Mouse (Mus musculus): ENCODE results near the gene Alox5. TPM values are rescaled to one million over a fixed set of nuclear protein-coding genes. Genes with fewer than 3 reads are reported as not detected.

Alox5 gene
- polyA plus RNA-seq, 2 experiments, result 1.6 to 3.9 TPM

- no peaks in the 10 kb centered on the region for H3K9me3 ChIP-seq (ENCODE audit: control insufficient read depth, low read length)
- H3K36me3 ChIP-seq (ENCODE audit: control insufficient read depth, insufficient read depth, low read length), result no peaks in the 10 kb centered on the region
- TF ChIP-seq POLR2A (IDR thresholded peaks at IDR 0.05; ENCODE audit: borderline replicate concordance, extremely low read depth, insufficient read depth, insufficient read length), result no peak
- H3K27me3 ChIP-seq (ENCODE audit: control insufficient read depth, insufficient read depth, low read length), result no peaks in the 10 kb centered on the region
- H3K4me1 ChIP-seq (ENCODE audit: control insufficient read depth, insufficient read depth, low read length), result no peaks in the 10 kb centered on the region
- H3K4me3 ChIP-seq (replicated peaks; ENCODE audit: low read length), result no peak overlapping the region
- 39% methylated on average over 4 of the region's 4 CpGs for WGBS
- no peak overlapping the region for H3K9ac ChIP-seq (ENCODE audit: low read depth, low read length, severe bottlenecking)
- no peak overlapping the region for H3K4me2 ChIP-seq (replicated peaks; ENCODE audit: low read depth, low read length, severe bottlenecking)
- ATAC-seq (ENCODE audit: low FRiP score, low read depth) (no peak), DNase-seq (ENCODE audit: low spot score) (no peak)
- no peak overlapping the region for H3K27ac ChIP-seq (replicated peaks; ENCODE audit: low read depth, low read length)
These were observed 74.9 kb downstream of the Alox5 start for GRCm38 (mm10) chr6:116386045-116386415.

- Histone ChIP-seq H3K4me3 (replicated peaks; ENCODE audit: low read length) (no peak overlapping the region), H3K9me3 (ENCODE audit: control insufficient read depth, low read length) (no peaks in the 10 kb centered on the region), H3K27me3 (ENCODE audit: control insufficient read depth, insufficient read depth, low read length) (no peaks in the 10 kb centered on the region), H3K4me2 (replicated peaks; ENCODE audit: low read depth, low read length, severe bottlenecking) (no peak overlapping the region), H3K9ac (ENCODE audit: low read depth, low read length, severe bottlenecking) (no peak overlapping the region), H3K36me3 (ENCODE audit: control insufficient read depth, insufficient read depth, low read length) (no peaks in the 10 kb centered on the region), H3K27ac (replicated peaks; ENCODE audit: low read depth, low read length) (no peak overlapping the region), H3K4me1 (ENCODE audit: control insufficient read depth, insufficient read depth, low read length) (no peaks in the 10 kb centered on the region)
- ATAC-seq (ENCODE audit: low FRiP score, low read depth) (no peak), DNase-seq (ENCODE audit: low spot score) (peak; percentile 12)
- no peak for TF ChIP-seq POLR2A (IDR thresholded peaks at IDR 0.05; ENCODE audit: borderline replicate concordance, extremely low read depth, insufficient read depth, insufficient read length)
- 48% methylated on average over 5 of the region's 5 CpGs for WGBS
These were observed 75.6 kb downstream of the Alox5 start for GRCm38 (mm10) chr6:116385194-116386044.

- no peaks in the 10 kb centered on the region for H3K9me3 ChIP-seq (ENCODE audit: control insufficient read depth, low read length)
- no peak for ATAC-seq (ENCODE audit: low FRiP score, low read depth)
- H3K4me2 ChIP-seq (replicated peaks; ENCODE audit: low read depth, low read length, severe bottlenecking), result no peak overlapping the region
- H3K4me3 ChIP-seq (replicated peaks; ENCODE audit: low read length), result no peak overlapping the region
- no peak overlapping the region for H3K27ac ChIP-seq (replicated peaks; ENCODE audit: low read depth, low read length)
- no peaks in the 10 kb centered on the region for H3K4me1 ChIP-seq (ENCODE audit: control insufficient read depth, insufficient read depth, low read length)
- 82% methylated on average over 10 of the region's 10 CpGs for WGBS
- no peak for TF ChIP-seq POLR2A (IDR thresholded peaks at IDR 0.05; ENCODE audit: borderline replicate concordance, extremely low read depth, insufficient read depth, insufficient read length)
- DNase-seq (ENCODE audit: low spot score), result peak; percentile 14
- no peaks in the 10 kb centered on the region for H3K27me3 ChIP-seq (ENCODE audit: control insufficient read depth, insufficient read depth, low read length)
- H3K36me3 ChIP-seq (ENCODE audit: control insufficient read depth, insufficient read depth, low read length), result no peaks in the 10 kb centered on the region; the same call in 1 of the 2 replicates
- H3K9ac ChIP-seq (ENCODE audit: low read depth, low read length, severe bottlenecking), result no peak overlapping the region
These were observed 77.4 kb downstream of the Alox5 start for GRCm38 (mm10) chr6:116383582-116383981.

- Histone ChIP-seq H3K4me3 (replicated peaks; ENCODE audit: low read length) (no peak overlapping the region), H3K27me3 (ENCODE audit: control insufficient read depth, insufficient read depth, low read length) (no peaks in the 10 kb centered on the region), H3K36me3 (ENCODE audit: control insufficient read depth, insufficient read depth, low read length) (no peaks in the 10 kb centered on the region; the same call in 1 of the 2 replicates), H3K9me3 (ENCODE audit: control insufficient read depth, low read length) (no peaks in the 10 kb centered on the region), H3K4me1 (ENCODE audit: control insufficient read depth, insufficient read depth, low read length) (no peaks in the 10 kb centered on the region), H3K27ac (replicated peaks; ENCODE audit: low read depth, low read length) (no peak overlapping the region), H3K9ac (ENCODE audit: low read depth, low read length, severe bottlenecking) (no peak overlapping the region), H3K4me2 (replicated peaks; ENCODE audit: low read depth, low read length, severe bottlenecking) (no peak overlapping the region)
- ATAC-seq (ENCODE audit: low FRiP score, low read depth) (no peak), DNase-seq (ENCODE audit: low spot score) (no peak)
- no peak for TF ChIP-seq POLR2A (IDR thresholded peaks at IDR 0.05; ENCODE audit: borderline replicate concordance, extremely low read depth, insufficient read depth, insufficient read length)
- 49% methylated on average over 2 of the region's 2 CpGs for WGBS
These were observed 79.4 kb downstream of the Alox5 start for GRCm38 (mm10) chr6:116381605-116382004.

- WGBS, result 42% methylated on average over 3 of the region's 3 CpGs
- TF ChIP-seq POLR2A (IDR thresholded peaks at IDR 0.05; ENCODE audit: borderline replicate concordance, extremely low read depth, insufficient read depth, insufficient read length), result no peak
These were observed 80.8 kb downstream of the Alox5 start for GRCm38 (mm10) chr6:116380157-116380556.

More at GRCm38 (mm10) chr6:116380157-116380556, 80.8 kb downstream of the Alox5 start:
- H3K4me1 ChIP-seq (ENCODE audit: control insufficient read depth, insufficient read depth, low read length), result no peaks in the 10 kb centered on the region
- ATAC-seq (ENCODE audit: low FRiP score, low read depth), result no peak
- no peak overlapping the region for H3K27ac ChIP-seq (replicated peaks; ENCODE audit: low read depth, low read length)
- no peaks in the 10 kb centered on the region; the same call in 1 of the 2 replicates for H3K36me3 ChIP-seq (ENCODE audit: control insufficient read depth, insufficient read depth, low read length)
- H3K4me3 ChIP-seq (replicated peaks; ENCODE audit: low read length), result no peak overlapping the region
- H3K9ac ChIP-seq (ENCODE audit: low read depth, low read length, severe bottlenecking), result no peak overlapping the region
- H3K4me2 ChIP-seq (replicated peaks; ENCODE audit: low read depth, low read length, severe bottlenecking), result no peak overlapping the region
- DNase-seq (ENCODE audit: low spot score), result no peak
- no peaks in the 10 kb centered on the region for H3K27me3 ChIP-seq (ENCODE audit: control insufficient read depth, insufficient read depth, low read length)
- H3K9me3 ChIP-seq (ENCODE audit: control insufficient read depth, low read length), result no peaks in the 10 kb centered on the region

All from limb, embryonic 14.5 days (tissue).